Mouse (Mus musculus) liver, embryonic 13.5 days (tissue): Measurements from ENCODE around the gene Dlgap3. TPM values are rescaled to one million over a fixed set of nuclear protein-coding genes. Genes with fewer than 3 reads are reported as not detected.

Source experiments
- ATAC-seq: fragments of 200-750 bp; cut with Nextera tagmentation; 2 replicates; pipeline ENCODE4 v1.8.0; 2017; ENCODE audit warnings: low read depth, mild to moderate bottlenecking, moderate number of reproducible peaks, moderate library complexity
- DNase-seq: peaks from one replicate; pipeline ENCODE4 v3.0.0; 2022
- H3K27ac ChIP-seq: fragments of 300-500 bp; sonication (generic); 2 replicates; pipeline ENCODE4 v1.5.1; 2015; ENCODE audit warnings: moderate library complexity, mild to moderate bottlenecking, inconsistent platforms
- H3K27me3 ChIP-seq: fragments of 300-500 bp; sonication (generic); 2 replicates; pipeline ENCODE4 v1.6.1; 2015; ENCODE audit warnings: mild to moderate bottlenecking, inconsistent platforms
- H3K36me3 ChIP-seq: fragments of 300-500 bp; sonication (generic); 2 replicates; pipeline ENCODE4 v1.6.1; 2015; ENCODE audit warnings: mild to moderate bottlenecking, inconsistent platforms
- H3K4me1 ChIP-seq: fragments of 300-500 bp; sonication (generic); replicated peaks from 2 replicates; pipeline ENCODE4 v1.6.1; 2015; ENCODE audit warnings: inconsistent platforms
- H3K4me2 ChIP-seq: fragments of 300-500 bp; sonication (generic); 2 replicates; pipeline ENCODE4 v1.6.1; 2015; ENCODE audit warnings: inconsistent platforms, mild to moderate bottlenecking, moderate library complexity
- H3K4me3 ChIP-seq: fragments of 300-500 bp; sonication (generic); replicated peaks from 2 replicates; pipeline ENCODE4 v1.5.1; 2015; ENCODE audit warnings: mild to moderate bottlenecking, inconsistent platforms
- H3K9ac ChIP-seq: fragments of 300-500 bp; sonication (generic); 2 replicates; pipeline ENCODE4 v1.6.1; 2015; ENCODE audit warnings: mild to moderate bottlenecking, inconsistent platforms
- H3K9me3 ChIP-seq: fragments of 300-500 bp; sonication (generic); replicated peaks from 2 replicates; pipeline ENCODE4 v1.6.1; 2016; ENCODE audit warnings: inconsistent platforms
- WGBS: fragments of 180-500 bp; shearing (Covaris S2); methylation state at CpG from one replicate; pipeline ENCODE4 v1.1.7; 2015; ENCODE audit not compliant: insufficient replicate concordance; 5-methylcytosine and 5-hydroxymethylcytosine counted together
- polyA plus RNA-seq: library from polyadenylated mRNA; unstranded; fragments of >200 nt; fragmentation: Nextera tagmentation; extraction: Ambion mirVana; gene quantifications from 2 replicates; pipeline ENCODE4 v1.2.1, GENCODE M21; 2015

Gene Dlgap3
- polyA plus RNA-seq, 1 experiment from 2014 or later, result 0.17 TPM

DNA sequence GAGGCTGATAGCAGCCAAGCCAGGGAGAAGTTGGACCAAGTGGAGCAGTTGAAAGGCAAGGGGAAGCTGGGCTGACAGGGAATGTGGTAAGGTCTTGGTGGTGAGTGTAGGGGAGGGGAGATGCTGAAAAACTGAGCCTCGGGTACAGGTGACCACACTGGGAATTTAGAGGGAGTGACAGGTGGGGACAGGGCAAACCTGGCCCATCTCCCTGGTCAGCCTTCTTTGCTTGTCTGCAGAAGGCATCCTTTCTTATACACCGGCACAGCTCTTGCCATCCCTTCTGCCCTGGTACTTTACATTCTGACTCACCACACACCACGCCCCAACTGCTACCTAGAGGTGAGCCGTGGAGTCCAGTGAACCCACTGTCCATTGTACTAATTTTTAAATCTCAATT, 54.8 kb downstream of the Dlgap3 start:
- 53% methylated on average over 4 of the region's 4 CpGs for WGBS
- no peaks in the 10 kb centered on the region for H3K4me1 ChIP-seq
- no peak overlapping the region for H3K4me2 ChIP-seq
- no peaks in the 10 kb centered on the region for H3K36me3 ChIP-seq
- no peaks in the 10 kb centered on the region for H3K9me3 ChIP-seq
- H3K4me3 ChIP-seq, result no peak overlapping the region
- no peak overlapping the region for H3K9ac ChIP-seq
- ATAC-seq (no peak), DNase-seq (no peak)
- peaks cover 57% of the 10 kb centered on the region for H3K27me3 ChIP-seq
- no peak overlapping the region for H3K27ac ChIP-seq

DNA sequence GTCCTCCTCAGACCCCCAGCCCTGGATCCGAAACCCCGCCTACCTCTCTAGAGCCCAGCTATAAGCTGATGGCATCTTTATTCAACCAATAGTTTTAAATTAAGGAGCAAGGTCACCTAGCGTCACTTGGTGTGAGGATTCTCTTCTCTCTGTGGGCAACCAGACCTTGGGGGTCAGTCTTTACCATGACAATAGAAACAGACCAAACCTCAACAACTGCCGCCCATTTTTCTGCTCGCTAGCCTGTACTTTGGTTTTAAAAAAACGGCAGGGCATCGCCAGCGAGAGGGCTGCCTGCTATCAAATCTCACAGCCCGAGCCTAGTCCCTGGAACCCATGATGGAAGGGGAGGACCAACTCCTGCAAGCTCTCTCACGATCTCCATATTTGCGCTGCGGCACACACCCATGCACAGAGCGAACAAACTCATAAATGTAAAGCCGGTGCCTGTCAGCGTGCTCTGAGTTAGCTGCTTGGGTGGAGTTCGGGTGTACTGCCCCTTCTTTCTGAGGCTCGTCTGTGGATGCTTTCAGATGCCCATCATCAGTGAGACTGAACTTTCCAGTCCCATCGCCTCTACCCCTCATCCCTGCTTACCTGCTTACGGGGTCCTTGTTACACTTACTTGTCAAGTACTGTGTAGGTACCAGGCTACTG, 55.6 kb downstream of the Dlgap3 start:
- Histone ChIP-seq H3K4me2 (no peak overlapping the region), H3K9me3 (no peaks in the 10 kb centered on the region), H3K27me3 (peaks cover 64% of the 10 kb centered on the region), H3K4me1 (no peaks in the 10 kb centered on the region), H3K27ac (no peak overlapping the region), H3K4me3 (no peak overlapping the region), H3K36me3 (no peaks in the 10 kb centered on the region), H3K9ac (no peak overlapping the region)
- no peak for DNase-seq
- no peak for ATAC-seq
- 25% methylated on average over 19 of the region's 19 CpGs for WGBS

DNA sequence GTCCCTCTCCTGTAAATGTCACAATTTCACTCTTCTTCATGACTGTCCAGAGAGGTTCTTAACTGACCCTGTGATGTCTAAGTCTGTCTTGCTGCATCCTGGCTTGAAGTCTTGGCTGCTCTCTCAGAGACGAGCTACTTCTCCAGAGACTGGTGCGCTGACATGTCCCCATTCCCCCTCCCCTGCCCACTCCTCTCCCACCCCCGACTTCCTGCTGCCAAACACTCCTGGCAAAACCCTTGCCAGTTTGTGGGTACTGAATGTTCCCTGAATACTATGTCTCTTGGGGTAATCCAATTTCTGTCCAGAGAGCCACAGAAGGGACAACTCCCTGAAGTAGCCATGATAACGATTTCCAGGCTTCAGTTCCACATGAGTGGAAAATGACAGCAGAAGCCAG, 57.1 kb downstream of the Dlgap3 start:
- Histone ChIP-seq H3K27me3 (peaks cover 64% of the 10 kb centered on the region), H3K9me3 (no peaks in the 10 kb centered on the region), H3K27ac (no peak overlapping the region), H3K36me3 (no peaks in the 10 kb centered on the region), H3K9ac (no peak overlapping the region), H3K4me2 (no peak overlapping the region), H3K4me1 (no peaks in the 10 kb centered on the region), H3K4me3 (no peak overlapping the region)
- ATAC-seq, result no peak
- DNase-seq, result no peak
- 48% methylated on average over 4 of the region's 4 CpGs for WGBS

DNA sequence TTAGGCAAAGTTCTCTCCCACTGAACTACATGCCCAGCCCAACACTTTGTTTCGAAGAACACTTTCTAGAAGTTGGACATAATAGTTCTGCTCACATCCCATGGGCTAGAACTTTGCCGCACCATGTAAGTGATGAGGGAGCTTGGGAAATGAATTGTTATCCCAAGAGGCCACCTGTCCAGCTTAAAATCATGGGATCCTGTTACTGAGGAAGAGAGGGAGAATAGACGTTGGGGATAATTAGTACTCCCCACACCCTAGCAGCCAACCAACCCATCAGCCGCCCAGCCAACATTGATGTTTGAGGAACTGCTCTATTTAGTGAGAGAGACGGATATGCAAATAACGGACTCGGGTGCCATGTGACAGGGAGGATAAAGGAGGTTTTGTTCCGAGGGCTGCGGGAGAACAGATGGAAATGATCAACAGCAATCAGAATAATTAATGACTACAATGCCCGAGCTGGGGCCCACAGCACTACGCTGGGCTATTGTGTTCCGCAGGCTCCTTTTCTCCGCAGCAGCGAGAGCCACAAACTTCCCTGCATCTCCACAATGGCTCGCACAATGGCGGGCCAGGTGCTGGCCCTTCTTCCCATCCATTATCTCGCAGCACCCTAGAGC, 58.2 kb downstream of the Dlgap3 start:
- no peak overlapping the region for H3K27ac ChIP-seq
- H3K27me3 ChIP-seq, result peaks cover 64% of the 10 kb centered on the region
- H3K4me1 ChIP-seq, result no peaks in the 10 kb centered on the region
- H3K4me2 ChIP-seq, result no peak overlapping the region
- no peaks in the 10 kb centered on the region for H3K36me3 ChIP-seq
- DNase-seq (no peak), ATAC-seq (no peak)
- H3K9me3 ChIP-seq, result no peaks in the 10 kb centered on the region
- no peak overlapping the region for H3K4me3 ChIP-seq
- WGBS, result 32% methylated on average over 17 of the region's 17 CpGs
- no peak overlapping the region for H3K9ac ChIP-seq

DNA sequence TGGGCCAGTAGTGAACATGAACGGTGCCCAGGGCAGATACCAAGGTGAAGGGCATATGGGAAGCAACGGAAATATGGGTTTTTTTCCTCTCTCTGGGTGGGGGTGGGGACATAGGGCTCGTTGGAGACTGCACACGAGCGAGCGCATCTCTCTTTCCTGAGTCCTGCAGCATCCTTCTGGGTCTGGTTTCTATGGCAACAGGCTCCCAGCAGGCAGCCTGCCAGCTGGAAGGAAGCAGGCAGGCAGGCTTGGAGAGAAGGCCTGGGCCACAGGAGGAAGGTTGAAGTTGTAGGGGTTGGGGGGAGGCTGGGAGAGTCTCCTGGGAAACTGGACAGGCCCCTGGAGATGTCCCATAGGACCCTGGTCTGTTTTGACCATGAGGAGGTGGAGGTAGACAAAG, 63.0 kb downstream of the Dlgap3 start:
- H3K4me1 ChIP-seq, result peaks cover 11% of the 10 kb centered on the region
- H3K4me3 ChIP-seq, result no peak overlapping the region
- H3K9ac ChIP-seq, result no peak overlapping the region
- ATAC-seq (no peak), DNase-seq (no peak)
- H3K4me2 ChIP-seq, result no peak overlapping the region
- no peak overlapping the region for H3K27ac ChIP-seq
- no peaks in the 10 kb centered on the region for H3K9me3 ChIP-seq
- no peaks in the 10 kb centered on the region for H3K36me3 ChIP-seq
- peaks cover 56% of the 10 kb centered on the region for H3K27me3 ChIP-seq
- WGBS, result 61% methylated on average over 6 of the region's 6 CpGs

DNA sequence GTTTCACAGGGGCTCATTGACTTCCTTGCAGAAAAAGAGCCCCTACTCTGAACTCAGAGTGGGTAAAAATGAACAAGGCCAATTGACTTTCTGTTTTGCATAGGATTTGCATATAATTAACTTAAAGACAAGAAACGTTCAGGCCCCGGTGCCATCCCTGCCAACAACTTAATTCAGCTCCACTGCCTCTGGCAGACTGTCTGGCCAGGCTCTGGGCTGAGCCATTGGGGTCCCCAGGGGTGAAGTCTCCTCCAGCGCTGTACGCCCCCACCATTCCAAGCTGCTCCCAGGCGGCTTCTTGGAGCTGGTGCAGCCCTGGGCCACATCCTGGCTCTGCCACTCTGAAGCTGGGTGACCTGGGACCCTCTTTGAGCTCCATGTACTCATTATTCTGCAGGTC, 63.5 kb downstream of the Dlgap3 start:
- H3K4me3 ChIP-seq, result no peak overlapping the region
- no peaks in the 10 kb centered on the region for H3K36me3 ChIP-seq
- no peak for DNase-seq
- peaks cover 56% of the 10 kb centered on the region for H3K27me3 ChIP-seq
- H3K9ac ChIP-seq, result no peak overlapping the region
- peaks cover 11% of the 10 kb centered on the region for H3K4me1 ChIP-seq
- no peak overlapping the region for H3K4me2 ChIP-seq
- no peak for ATAC-seq
- no peaks in the 10 kb centered on the region for H3K9me3 ChIP-seq
- no peak overlapping the region for H3K27ac ChIP-seq
- WGBS, result 60% methylated on average over 5 of the region's 5 CpGs

DNA sequence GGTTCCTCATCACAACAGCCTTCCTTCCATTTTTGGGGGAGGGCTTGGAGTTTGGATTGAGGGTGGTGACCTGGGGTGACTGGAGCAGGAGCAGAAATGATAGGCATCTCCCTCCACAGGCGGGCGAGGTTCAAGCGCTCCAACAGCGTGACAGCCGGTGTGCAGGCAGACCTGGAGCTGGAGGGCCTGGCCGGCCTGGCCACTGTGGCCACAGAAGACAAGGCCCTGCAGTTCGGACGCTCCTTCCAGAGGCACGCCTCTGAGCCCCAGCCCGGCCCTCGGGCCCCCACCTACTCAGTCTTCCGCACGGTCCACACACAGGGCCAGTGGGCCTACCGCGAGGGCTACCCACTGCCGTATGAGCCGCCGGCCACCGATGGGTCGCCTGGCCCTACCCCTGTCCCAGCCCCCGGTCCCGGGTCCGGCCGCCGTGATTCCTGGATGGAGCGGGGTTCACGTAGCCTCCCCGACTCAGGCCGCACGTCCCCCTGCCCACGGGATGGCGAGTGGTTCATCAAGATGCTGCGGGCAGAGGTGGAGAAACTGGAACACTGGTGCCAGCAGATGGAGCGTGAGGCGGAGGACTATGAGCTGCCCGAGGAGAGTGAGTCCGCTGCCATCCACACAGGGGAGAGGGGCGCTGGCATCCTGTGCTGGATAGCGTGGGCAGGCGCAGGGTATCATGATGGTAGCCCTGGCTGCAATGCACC, 64.6 kb downstream of the Dlgap3 start:
- Histone ChIP-seq H3K36me3 (no peaks in the 10 kb centered on the region), H3K4me3 (no peak overlapping the region), H3K9ac (no peak overlapping the region), H3K27ac (no peak overlapping the region), H3K4me2 (no peak overlapping the region), H3K27me3 (peaks cover 58% of the 10 kb centered on the region), H3K4me1 (peaks cover 11% of the 10 kb centered on the region), H3K9me3 (no peaks in the 10 kb centered on the region)
- 64% methylated on average over 40 of the region's 40 CpGs for whole genome bisulfite sequencing
- DNase-seq (no peak), ATAC-seq (peak; percentile 21; the same call in 1 of the 2 replicates)

DNA sequence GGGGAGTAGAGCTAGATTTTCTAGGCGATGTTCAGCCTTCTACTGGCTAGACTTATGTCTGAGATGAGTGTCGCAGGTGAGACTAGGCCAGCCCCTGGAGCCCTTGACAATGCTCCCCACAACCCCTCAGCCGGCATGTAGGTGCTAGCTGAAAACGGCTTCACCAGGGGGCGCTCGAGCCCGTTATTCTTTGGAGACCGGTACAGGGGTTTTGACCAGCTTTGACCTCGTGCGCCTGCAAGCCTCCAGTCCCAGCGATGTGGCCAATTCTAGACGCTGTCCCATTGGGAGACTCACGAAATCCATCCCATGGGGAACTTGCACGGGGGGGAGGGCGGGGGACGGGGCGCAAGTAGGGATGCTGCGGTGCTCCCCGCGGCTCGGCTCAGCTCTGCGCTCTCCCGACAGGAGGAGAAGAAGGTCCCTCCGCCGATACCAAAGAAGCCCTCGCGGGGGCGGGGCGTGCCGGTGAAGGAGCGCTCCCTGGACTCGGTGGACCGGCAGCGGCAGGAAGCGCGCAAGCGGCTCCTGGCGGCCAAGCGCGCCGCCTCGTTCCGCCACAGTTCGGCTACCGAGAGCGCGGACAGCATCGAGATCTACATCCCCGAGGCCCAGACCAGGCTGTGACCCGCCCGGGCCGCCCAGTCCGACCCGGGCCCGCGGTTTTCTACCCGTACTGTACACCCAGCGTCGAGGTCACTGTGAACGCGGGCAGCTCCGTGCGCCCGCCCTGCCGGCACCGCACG, 66.9 kb downstream of the Dlgap3 start:
- Histone ChIP-seq H3K4me2 (peak overlapping the region; percentile 77), H3K9me3 (no peaks in the 10 kb centered on the region), H3K27ac (no peak overlapping the region), H3K4me1 (peaks cover 11% of the 10 kb centered on the region), H3K27me3 (peaks cover 59% of the 10 kb centered on the region), H3K9ac (peak overlapping the region; percentile 51), H3K36me3 (no peaks in the 10 kb centered on the region), H3K4me3 (peak overlapping the region; percentile 54)
- DNase-seq (peak; percentile 63), ATAC-seq (peak; percentile 68)
- WGBS, result under 1% methylated on average over 67 of the region's 67 CpGs

DNA sequence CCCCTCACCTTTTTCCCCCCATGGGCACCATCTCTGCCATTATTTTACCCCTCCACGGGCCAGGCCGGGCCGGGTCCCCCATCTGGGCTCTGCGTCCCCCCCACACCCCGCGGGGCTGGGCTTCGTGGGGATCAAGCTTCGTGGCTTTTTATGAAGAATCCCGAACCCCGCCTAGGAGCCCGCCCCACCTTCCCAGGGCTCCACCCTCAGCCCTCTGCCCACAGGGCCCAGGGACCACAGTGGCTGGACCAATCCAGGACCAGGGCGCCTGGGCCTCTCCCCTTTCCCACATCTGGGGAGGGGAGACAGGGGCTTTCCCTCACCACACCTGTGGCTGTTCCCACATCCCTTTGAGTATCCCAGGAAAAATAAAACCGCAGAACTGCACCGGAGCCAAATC, 67.6 kb downstream of the Dlgap3 start:
- no peak overlapping the region for H3K27ac ChIP-seq
- peaks cover 62% of the 10 kb centered on the region for H3K27me3 ChIP-seq
- no peaks in the 10 kb centered on the region for H3K36me3 ChIP-seq
- peak overlapping the region; percentile 51 for H3K9ac ChIP-seq
- H3K4me2 ChIP-seq, result peak overlapping the region; percentile 77
- peaks cover 11% of the 10 kb centered on the region for H3K4me1 ChIP-seq
- no peak for DNase-seq
- no peaks in the 10 kb centered on the region for H3K9me3 ChIP-seq
- H3K4me3 ChIP-seq, result peak overlapping the region; percentile 54
- WGBS, result 5% methylated on average over 14 of the region's 14 CpGs
- ATAC-seq, result no peak

DNA sequence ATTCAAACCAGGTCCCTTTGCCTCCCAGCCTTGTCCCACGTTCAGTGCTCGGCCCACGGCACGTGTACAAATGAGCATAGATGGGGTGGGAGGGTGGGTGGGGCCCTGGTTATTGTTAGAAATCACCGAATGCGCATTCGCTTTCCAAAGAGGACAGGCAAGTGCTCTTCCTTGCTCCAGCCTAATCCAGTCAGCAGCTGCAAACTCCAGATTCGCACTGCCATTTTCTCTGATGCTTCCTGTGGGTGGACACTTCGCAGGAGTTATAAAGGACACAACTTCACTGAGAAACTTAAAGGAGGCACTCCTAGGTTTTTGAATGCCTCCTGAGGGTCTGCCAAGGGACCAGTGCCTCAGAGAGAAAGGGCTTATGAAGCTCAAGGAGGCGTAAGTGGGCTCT, 68.3 kb downstream of the Dlgap3 start:
- WGBS, result 66% methylated on average over 10 of the region's 10 CpGs
- Histone ChIP-seq H3K9me3 (no peaks in the 10 kb centered on the region), H3K36me3 (no peaks in the 10 kb centered on the region), H3K9ac (no peak overlapping the region), H3K27ac (no peak overlapping the region), H3K4me1 (peaks cover 11% of the 10 kb centered on the region), H3K27me3 (peaks cover 62% of the 10 kb centered on the region), H3K4me2 (no peak overlapping the region), H3K4me3 (no peak overlapping the region)
- DNase-seq (no peak), ATAC-seq (no peak)

DNA sequence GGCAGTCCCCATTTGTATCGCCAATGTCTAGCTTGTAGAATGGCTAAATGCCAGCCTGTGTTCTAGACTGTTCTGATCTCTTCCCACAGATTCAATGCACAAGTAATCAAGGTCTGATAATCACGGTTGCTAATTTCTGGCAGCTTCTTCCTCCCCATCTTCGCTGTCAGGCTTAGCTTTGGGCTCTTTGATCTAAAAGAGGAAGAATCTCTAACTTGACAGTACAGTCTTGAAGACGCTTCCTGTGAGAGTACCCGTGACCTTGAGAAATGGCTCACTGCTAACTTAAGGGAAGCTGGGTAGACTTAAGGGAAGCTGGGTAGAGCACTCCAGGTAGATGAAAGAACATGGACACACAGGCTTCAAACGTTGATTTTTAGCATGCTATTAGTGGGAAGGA, 73.7 kb downstream of the Dlgap3 start:
- ATAC-seq (no peak), DNase-seq (no peak)
- Histone ChIP-seq H3K9me3 (no peaks in the 10 kb centered on the region), H3K4me3 (no peak overlapping the region), H3K9ac (no peak overlapping the region), H3K27ac (no peak overlapping the region), H3K4me1 (peaks cover 19% of the 10 kb centered on the region), H3K27me3 (peaks cover 21% of the 10 kb centered on the region), H3K4me2 (no peak overlapping the region), H3K36me3 (peaks cover 12% of the 10 kb centered on the region)
- 19% methylated on average over 6 of the region's 6 CpGs for WGBS
